Mouse (Mus musculus): ENCODE data around the gene Med4.

DNA sequence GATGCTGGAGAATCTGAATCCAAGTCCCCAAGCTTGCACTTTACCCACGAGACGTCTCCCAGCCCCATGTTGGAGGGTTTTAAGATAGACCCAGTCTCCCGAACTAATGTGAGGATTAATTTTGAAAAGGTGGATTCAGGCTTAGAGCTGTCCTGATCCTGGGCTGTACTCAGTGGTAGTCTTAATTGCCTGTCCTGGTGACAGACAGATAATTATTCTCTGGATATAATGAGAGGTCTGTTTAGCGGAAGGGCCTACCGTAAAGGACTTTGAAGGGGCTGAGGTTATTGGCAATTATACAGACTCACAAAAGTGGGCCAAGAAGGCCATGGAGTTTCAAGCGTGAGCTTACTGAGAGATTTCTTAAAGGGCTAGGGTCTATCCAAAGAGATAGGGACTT, 34.0 kb downstream of the Med4 start:
- TF ChIP-seq ZNF384 (IDR thresholded peaks at IDR 0.05; ENCODE audit: low read depth, low read length), result no peak
- no peak for TF ChIP-seq MAFK (IDR thresholded peaks at IDR 0.05; ENCODE audit: insufficient read depth, low read depth, low read length)
- TF ChIP-seq ZC3H11A (IDR thresholded peaks at IDR 0.05; ENCODE audit: borderline replicate concordance, low read depth, low read length), result no peak
- TF ChIP-seq HCFC1 (IDR thresholded peaks at IDR 0.05; ENCODE audit: borderline replicate concordance, insufficient read depth, low read length), result no peak
- TF ChIP-seq CHD2 (IDR thresholded peaks at IDR 0.05; ENCODE audit: low read depth, low read length), result no peak

All from ES-E14 (cell line).